23 mouse cellular contexts compared by ENCODE assay signal in genomic region chr7:119866136-119866535, GRCm38 (mm10). TPM values are rescaled to one million over a fixed set of nuclear protein-coding genes. Genes with fewer than 3 reads are reported as not detected.
DNase-seq lines count a peak whose midpoint lies in the region; ATAC-seq and TF ChIP-seq lines count a peak whose summit lies in the region.
"Had no signal": no experiment of that assay in that cellular context is flagged by ENCODE, and none has a peak within 500 bp of the region (broad histone marks: within the 10 kb centered on the region; RNA-seq: fewer than 3 reads in every experiment).

No protein-coding gene starts in this region.

- no peak overlapping the region for H3K27ac ChIP-seq in heart, embryonic 12.5 days (ENCODE audit: poor library complexity, severe bottlenecking)
- H3K27ac ChIP-seq in heart, adult 2 months: peak overlapping the region; percentile 36
- 0 out of 2 replicates have a peak overlapping the region, but pooled peaks have one; percentile 21 for H3K27ac ChIP-seq in liver, adult 2 months (replicated peaks; ENCODE audit: insufficient read depth, low read depth, low read length)

- TF ChIP-seq POLR2A in heart, adult 2 months (IDR thresholded peaks at IDR 0.05; ENCODE audit: insufficient read depth, low read depth, low read length): no peak
- TF ChIP-seq POLR2A in liver, adult 2 months (IDR thresholded peaks at IDR 0.05; ENCODE audit: extremely low read depth, insufficient read depth, low read length): no peak

- TF ChIP-seq EP300 in heart, adult 2 months (IDR thresholded peaks at IDR 0.05; ENCODE audit: insufficient read depth, low read depth, low read length): no peak

- whole genome bisulfite sequencing in heart, embryonic 12.5 days: 50% methylated on average over 1 of the region's 1 CpGs
- 6% methylated on average over 1 of the region's 1 CpGs for WGBS in heart, adult 2 months
- WGBS in liver, adult 2 months: 14% methylated on average over 1 of the region's 1 CpGs

- no peak for ATAC-seq in heart, embryonic 12.5 days (ENCODE audit: insufficient number of reproducible peaks, low FRiP score)
- ATAC-seq: activated CD4-positive, CD25-positive, alpha-beta regulatory T cell, adult 4 months; CD4-positive, CD25-positive, alpha-beta regulatory T cell, adult 4 months; Patski had no signal

- H3K4me3 ChIP-seq in heart, embryonic 12.5 days: no peak overlapping the region
- H3K4me3 ChIP-seq in heart, adult 2 months: no peak overlapping the region
- H3K4me3 ChIP-seq in liver, adult 2 months (ENCODE audit: insufficient read depth, low read depth, low read length): no peak overlapping the region

- no peak overlapping the region for H3K4me2 ChIP-seq in heart, embryonic 12.5 days

- H3K4me1 ChIP-seq in heart, embryonic 12.5 days (replicated peaks): peaks cover 30% of the 10 kb centered on the region
- peaks cover 5% of the 10 kb centered on the region for H3K4me1 ChIP-seq in heart, adult 2 months (ENCODE audit: control insufficient read depth, insufficient read depth, low read length)
- peaks cover 16% of the 10 kb centered on the region for H3K4me1 ChIP-seq in liver, adult 2 months (ENCODE audit: control insufficient read depth, insufficient read depth, low read length)

- peak; percentile 74 for DNase-seq in heart, adult 11 months
- no peak for DNase-seq in heart, adult 2 months
- DNase-seq in heart, adult 8-10 months (ENCODE audit: low spot score): no peak
- DNase-seq in liver, adult 2 months (ENCODE audit: extremely low read depth, low read depth, low spot score): peak; percentile 78
- no peak for DNase-seq in liver
- peak; percentile 6 for DNase-seq in brain, adult 2 months (ENCODE audit: low read depth, low spot score)
- no peak for DNase-seq in cerebellum, adult 11-12 months
- DNase-seq: adrenal gland, adult 2 months; adrenal gland, adult 8-10 months; adrenal gland, postnatal 10 days; adrenal gland, postnatal 14 days; adrenal gland, postnatal 25 days; adrenal gland, postnatal 36 days; B cell, adult 2 months; cerebellum, adult 11 months; cerebellum, adult 18-20 months; cerebellum, adult 2 months had no signal

- intact Hi-C loops in heart, adult 2 months (cut with DNase I): no loop called here

- no peaks in the 10 kb centered on the region for H3K27me3 ChIP-seq in heart, embryonic 12.5 days (replicated peaks)
- H3K27me3 ChIP-seq in heart, adult 2 months (ENCODE audit: control insufficient read depth, insufficient read depth, low read length): no peaks in the 10 kb centered on the region
- H3K27me3 ChIP-seq in liver, adult 2 months (ENCODE audit: control insufficient read depth, insufficient read depth, low read length): no peaks in the 10 kb centered on the region
- H3K27me3 ChIP-seq: CH12.LX, Patski had no signal

- TF ChIP-seq CTCF in heart, adult 2 months (IDR thresholded peaks at IDR 0.05): no peak
- no peak for TF ChIP-seq CTCF in liver, adult 2 months (IDR thresholded peaks at IDR 0.05; ENCODE audit: low read depth, low read length)

- peaks cover 7% of the 10 kb centered on the region; the same call in 1 of the 2 replicates for H3K36me3 ChIP-seq in heart, embryonic 12.5 days
- peaks cover 14% of the 10 kb centered on the region for H3K36me3 ChIP-seq in heart, adult 2 months (ENCODE audit: control insufficient read depth, insufficient read depth, low read length)
- H3K36me3 ChIP-seq in liver, adult 2 months (ENCODE audit: control insufficient read depth, insufficient read depth, low read length): peaks cover 8% of the 10 kb centered on the region

- no peaks in the 10 kb centered on the region for H3K9me3 ChIP-seq in heart, embryonic 12.5 days (replicated peaks)
- H3K9me3 ChIP-seq: G1E had no signal

- H3K9ac ChIP-seq in heart, embryonic 12.5 days: no peak overlapping the region
- no peak overlapping the region for H3K9ac ChIP-seq in heart, adult 2 months (ENCODE audit: low read depth, low read length)
- no peak overlapping the region for H3K9ac ChIP-seq in liver, adult 2 months (ENCODE audit: low read depth, low read length)

- H3K79me2 ChIP-seq in heart, adult 2 months (replicated peaks; ENCODE audit: control insufficient read depth, insufficient read depth, low read length): no peaks in the 10 kb centered on the region
- peaks cover 6% of the 10 kb centered on the region; the same call in 1 of the 2 replicates for H3K79me2 ChIP-seq in liver, adult 2 months (ENCODE audit: control insufficient read depth, insufficient read depth, low read length)

RNA-seq across cellular contexts. Expression of gene Lyrm1, which starts 29.5 kb away (rescaled TPM):
- 9.2 and 9.8 TPM in 2 replicates for polyA plus RNA-seq in heart, embryonic 12.5 days (2016; fragmentation: Nextera tagmentation; extraction: Ambion mirVana)
- total RNA-seq in heart, adult 2 months (2021): 1 to 10 TPM; 9.1 to 9.6 TPM
- 5.9 and 8.6 TPM in 2 replicates for polyA plus RNA-seq in heart, adult 2 months (2012; rRNA removed)
- total RNA-seq in heart, adult 8-10 months (2022): 10 to 100 TPM in 2 of 4 experiments, 1 to 10 TPM in 2; 9.1 to 10.7 (median 10.0) TPM
- total RNA-seq in liver, adult 2 months (2014; rRNA removed): 4.6 and 6.2 TPM in 2 replicates
- 0.95 and 1.2 TPM in 2 replicates for polyA plus RNA-seq in liver, adult 2 months (2012; rRNA removed)

RNA-seq across cellular contexts. Expression of gene Dcun1d3, which starts 30.0 kb away (rescaled TPM):
- polyA plus RNA-seq in heart, embryonic 12.5 days (2016; fragmentation: Nextera tagmentation; extraction: Ambion mirVana): 9.9 and 12.9 TPM in 2 replicates
- total RNA-seq in heart, adult 2 months (2021): 10 to 100 TPM; 12.6 to 14.6 TPM
- 3.7 and 6.5 TPM in 2 replicates for polyA plus RNA-seq in heart, adult 2 months (2012; rRNA removed)
- 10 to 100 TPM in 3 of 4 experiments, 1 to 10 TPM in 1; 9.4 to 16.1 (median 14.2) TPM for total RNA-seq in heart, adult 8-10 months (2022)
- 5.3 and 5.6 TPM in 2 replicates for total RNA-seq in liver, adult 2 months (2014; rRNA removed)
- 3.2 and 5.7 TPM in 2 replicates for polyA plus RNA-seq in liver, adult 2 months (2012; rRNA removed)

Comparison
In these comparisons a context has a peak if more than half of its experiments do, and no peak if none do; other contexts are left out.
1. DNase-seq: peak in heart, adult 11 months (single experiment), liver, adult 2 months (single experiment) and brain, adult 2 months (single experiment); none in heart, adult 2 months (0 of 2), heart, adult 8-10 months (single experiment), liver (single experiment) and cerebellum, adult 11-12 months (single experiment).